Mouse (Mus musculus) stomach, embryonic 16.5 days (tissue): ENCODE results near the gene Tdrd6. TPM values are rescaled to one million over a fixed set of nuclear protein-coding genes. Genes with fewer than 3 reads are reported as not detected.

Experiments
- ATAC-seq: fragments of 200-750 bp; cut with Nextera tagmentation; 2 replicates; pipeline ENCODE4 v1.8.0; 2017; ENCODE audit warnings: moderate number of reproducible peaks, moderate TSS enrichment; ENCODE audit not compliant: insufficient read depth, low FRiP score
- H3K27ac ChIP-seq: fragments of 300-500 bp; sonication (generic); 2 replicates; pipeline ENCODE4 v1.5.1; 2014; ENCODE audit warnings: low read length
- H3K27me3 ChIP-seq: fragments of 300-500 bp; sonication (generic); 2 replicates; pipeline ENCODE4 v1.6.1; 2014; ENCODE audit warnings: low read length, control low read depth, mixed read lengths; ENCODE audit not compliant: control insufficient read depth, insufficient read depth
- H3K36me3 ChIP-seq: fragments of 300-500 bp; sonication (generic); 2 replicates; pipeline ENCODE4 v1.6.1; 2014; ENCODE audit warnings: low read length; ENCODE audit not compliant: control insufficient read depth, insufficient read depth
- H3K4me1 ChIP-seq: fragments of 300-500 bp; sonication (generic); 2 replicates; pipeline ENCODE4 v1.6.1; 2014; ENCODE audit warnings: low read length, control low read depth, mixed read lengths; ENCODE audit not compliant: control insufficient read depth, insufficient read depth
- H3K4me2 ChIP-seq: fragments of 300-500 bp; sonication (generic); 2 replicates; pipeline ENCODE4 v1.6.1; 2014; ENCODE audit warnings: low read depth, low read length, mixed read lengths
- H3K4me3 ChIP-seq: fragments of 300-500 bp; sonication (generic); replicated peaks from 2 replicates; pipeline ENCODE4 v1.5.1; 2014; ENCODE audit warnings: mild to moderate bottlenecking, low read length
- H3K9ac ChIP-seq: fragments of 300-500 bp; sonication (generic); 2 replicates; pipeline ENCODE4 v1.6.1; 2014; ENCODE audit warnings: low read length
- H3K9me3 ChIP-seq: fragments of 300-500 bp; sonication (generic); replicated peaks from 2 replicates; pipeline ENCODE4 v1.6.1; 2016; ENCODE audit warnings: low read length, control low read depth; ENCODE audit not compliant: control insufficient read depth
- WGBS: fragments of 180-500 bp; shearing (Covaris S2); extraction: QIAGEN DNeasy Blood & Tissue Kit; methylation state at CpG from one replicate; pipeline ENCODE4 v1.1.7; 2014; 5-methylcytosine and 5-hydroxymethylcytosine counted together
- polyA plus RNA-seq: library from polyadenylated mRNA; unstranded; fragments of >200 nt; fragmentation: Nextera tagmentation; extraction: Ambion mirVana; gene quantifications from 2 replicates; pipeline ENCODE4 v1.2.1, GENCODE M21; 2015

The Tdrd6 gene
- polyA plus RNA-seq, 1 experiment from 2014 or later = 0.14 TPM

- Histone ChIP-seq H3K9me3 (no peaks in the 10 kb centered on the region), H3K36me3 (no peaks in the 10 kb centered on the region), H3K27ac (no peak overlapping the region), H3K4me3 (no peak overlapping the region), H3K9ac (no peak overlapping the region), H3K4me1 (no peaks in the 10 kb centered on the region), H3K27me3 (no peaks in the 10 kb centered on the region), H3K4me2 (no peak overlapping the region)
- ATAC-seq = no peak
- WGBS = 63% methylated on average over 14 of the region's 14 CpGs
Measured at GRCm38 (mm10) chr17:43651314-43652046, 21.4 kb upstream of the Tdrd6 start.

GRCm38 (mm10) chr17:43649641-43650436 lies 19.7 kb upstream of the Tdrd6 start:
- H3K36me3 ChIP-seq = no peaks in the 10 kb centered on the region

GRCm38 (mm10) chr17:43646925-43647324 lies 16.8 kb upstream of the Tdrd6 start:
- no peak overlapping the region for H3K27ac ChIP-seq
- H3K27me3 ChIP-seq = no peaks in the 10 kb centered on the region
- ATAC-seq = no peak
- H3K4me2 ChIP-seq = no peak overlapping the region
- 57% methylated on average over 5 of the region's 5 CpGs for WGBS
- H3K9me3 ChIP-seq = no peaks in the 10 kb centered on the region
- no peaks in the 10 kb centered on the region for H3K4me1 ChIP-seq
- H3K36me3 ChIP-seq = no peaks in the 10 kb centered on the region
- H3K4me3 ChIP-seq = no peak overlapping the region
- no peak overlapping the region for H3K9ac ChIP-seq

More at GRCm38 (mm10) chr17:43649641-43650436, 19.7 kb upstream of the Tdrd6 start:
- Histone ChIP-seq H3K4me2 (no peak overlapping the region), H3K27me3 (no peaks in the 10 kb centered on the region), H3K4me3 (no peak overlapping the region), H3K9ac (no peak overlapping the region), H3K9me3 (no peaks in the 10 kb centered on the region), H3K4me1 (no peaks in the 10 kb centered on the region), H3K27ac (no peak overlapping the region)
- WGBS = 82% methylated on average over 10 of the region's 10 CpGs
- no peak for ATAC-seq

GRCm38 (mm10) chr17:43645136-43645535 lies 15.0 kb upstream of the Tdrd6 start:
- no peak overlapping the region for H3K9ac ChIP-seq
- no peak for ATAC-seq
- no peak overlapping the region for H3K4me3 ChIP-seq
- 83% methylated on average over 3 of the region's 3 CpGs for WGBS
- H3K4me1 ChIP-seq = no peaks in the 10 kb centered on the region
- no peak overlapping the region for H3K27ac ChIP-seq
- H3K4me2 ChIP-seq = no peak overlapping the region
- no peaks in the 10 kb centered on the region for H3K9me3 ChIP-seq
- H3K36me3 ChIP-seq = no peaks in the 10 kb centered on the region
- no peaks in the 10 kb centered on the region for H3K27me3 ChIP-seq

- WGBS = 67% methylated on average over 7 of the region's 7 CpGs
- Histone ChIP-seq H3K27me3 (no peaks in the 10 kb centered on the region), H3K4me1 (no peaks in the 10 kb centered on the region), H3K36me3 (no peaks in the 10 kb centered on the region), H3K9ac (no peak overlapping the region), H3K4me2 (no peak overlapping the region), H3K27ac (no peak overlapping the region), H3K9me3 (no peaks in the 10 kb centered on the region), H3K4me3 (no peak overlapping the region)
- ATAC-seq = no peak
Measured at GRCm38 (mm10) chr17:43644375-43644774, 14.3 kb upstream of the Tdrd6 start.

GRCm38 (mm10) chr17:43643191-43643590 lies 13.1 kb upstream of the Tdrd6 start:
- Histone ChIP-seq H3K36me3 (no peaks in the 10 kb centered on the region), H3K27ac (no peak overlapping the region), H3K4me3 (no peak overlapping the region), H3K4me2 (no peak overlapping the region), H3K4me1 (no peaks in the 10 kb centered on the region), H3K27me3 (no peaks in the 10 kb centered on the region), H3K9ac (no peak overlapping the region), H3K9me3 (no peaks in the 10 kb centered on the region)
- 75% methylated on average over 7 of the region's 7 CpGs for WGBS
- no peak for ATAC-seq

GRCm38 (mm10) chr17:43640825-43641224 lies 10.7 kb upstream of the Tdrd6 start:
- 83% methylated on average over 1 of the region's 1 CpGs for WGBS
- no peak overlapping the region for H3K27ac ChIP-seq
- H3K9me3 ChIP-seq = no peaks in the 10 kb centered on the region
- H3K9ac ChIP-seq = no peak overlapping the region
- H3K4me3 ChIP-seq = no peak overlapping the region
- no peaks in the 10 kb centered on the region for H3K27me3 ChIP-seq
- ATAC-seq = no peak
- no peaks in the 10 kb centered on the region for H3K36me3 ChIP-seq
- no peaks in the 10 kb centered on the region for H3K4me1 ChIP-seq
- H3K4me2 ChIP-seq = no peak overlapping the region

- no peak overlapping the region for H3K4me2 ChIP-seq
- no peak overlapping the region for H3K9ac ChIP-seq
- WGBS = 95% methylated on average over 4 of the region's 4 CpGs
- H3K36me3 ChIP-seq = no peaks in the 10 kb centered on the region
- H3K27me3 ChIP-seq = no peaks in the 10 kb centered on the region
- ATAC-seq = no peak
- H3K4me1 ChIP-seq = no peaks in the 10 kb centered on the region
- no peak overlapping the region for H3K27ac ChIP-seq
- no peak overlapping the region for H3K4me3 ChIP-seq
- no peaks in the 10 kb centered on the region for H3K9me3 ChIP-seq
Measured at GRCm38 (mm10) chr17:43637146-43637545, 7.0 kb upstream of the Tdrd6 start.

GRCm38 (mm10) chr17:43630427-43630760 lies 295 bp upstream of the Tdrd6 start:
- no peak overlapping the region for H3K27ac ChIP-seq
- peak overlapping the region; percentile 33; the same call in 1 of the 2 replicates for H3K4me3 ChIP-seq
- peaks cover 32% of the 10 kb centered on the region for H3K27me3 ChIP-seq
- peak overlapping the region; percentile 57; the same call in 1 of the 2 replicates for H3K4me2 ChIP-seq
- H3K36me3 ChIP-seq = no peaks in the 10 kb centered on the region
- H3K9ac ChIP-seq = no peak overlapping the region
- H3K4me1 ChIP-seq = peaks cover 12% of the 10 kb centered on the region; the same call in 1 of the 2 replicates
- no peaks in the 10 kb centered on the region for H3K9me3 ChIP-seq
- no peak for ATAC-seq
- 48% methylated on average over 13 of the region's 13 CpGs for WGBS
